Mouse (Mus musculus) spleen, adult 2 months (tissue): ENCODE measurements at regions not wholly inside any gene's neighbourhood (a gene's known extent, or its start where the extent isn't known, plus 50 kb on each side); places are given as distances from the start of the nearest gene placed in this dataset.

ENCODE experiments used
- CTCF ChIP-seq: fragments of 200-500 bp; IDR thresholded peaks from 2 replicates; pipeline ENCODE4 v1.5.1; 2011; ENCODE audit warnings: mild to moderate bottlenecking, inconsistent platforms; ENCODE audit not compliant: insufficient read depth, insufficient read length, insufficient replicate concordance; ENCODE audit errors: extremely low read depth
- POLR2A ChIP-seq: fragments of 200-500 bp; IDR thresholded peaks from 2 replicates; pipeline ENCODE4 v1.6.1; 2011; ENCODE audit warnings: low read depth, low read length, inconsistent platforms

GRCm38 (mm10) chr1:153969401-153969800 is 69.4 kb upstream of the Teddm2 start:
- TF ChIP-seq POLR2A = no peak
- TF ChIP-seq CTCF = no peak
